Mouse (Mus musculus) heart, adult 2 months (tissue): ENCODE data around the gene Cks1brt. TPM values are rescaled to one million over a fixed set of nuclear protein-coding genes. Genes with fewer than 3 reads are reported as not detected.
"Not testable (repeated sequence)": the region's sequence is repeated elsewhere in the genome, so short reads cannot be mapped to it uniquely, and the experiment has no call there.

Source experiments
- DNase-seq, 2 experiments: peaks; one replicate each; pipeline ENCODE4 v3.0.0; 2021
- H3K27ac ChIP-seq: fragments of 200-600 bp; 2 replicates; pipeline ENCODE4 v1.8.1; 2022
- H3K27me3 ChIP-seq: fragments of 200-500 bp; 2 replicates; pipeline ENCODE4 v1.6.1; 2012; ENCODE audit warnings: mild to moderate bottlenecking, low read length, inconsistent platforms, mixed read lengths; ENCODE audit not compliant: control insufficient read depth, insufficient read depth
- H3K36me3 ChIP-seq: fragments of 200-500 bp; 2 replicates; pipeline ENCODE4 v1.6.1; 2012; ENCODE audit warnings: low read length, inconsistent platforms; ENCODE audit not compliant: control insufficient read depth, insufficient read depth
- H3K4me1 ChIP-seq: fragments of 200-500 bp; 2 replicates; pipeline ENCODE4 v1.6.1; 2011; ENCODE audit warnings: low read length; ENCODE audit not compliant: control insufficient read depth, insufficient read depth
- H3K4me3 ChIP-seq: fragments of 200-600 bp; 2 replicates; pipeline ENCODE4 v1.8.1; 2022
- H3K79me2 ChIP-seq: fragments of 200-500 bp; replicated peaks from 2 replicates; pipeline ENCODE4 v1.6.1; 2012; ENCODE audit warnings: mild to moderate bottlenecking, inconsistent platforms, low read length, moderate library complexity, mixed read lengths; ENCODE audit not compliant: control insufficient read depth, insufficient read depth
- H3K9ac ChIP-seq: fragments of 200-500 bp; 2 replicates; pipeline ENCODE4 v1.6.1; 2012; ENCODE audit warnings: low read depth, mild to moderate bottlenecking, control low read depth, inconsistent platforms, low read length, mixed read lengths
- CTCF ChIP-seq: fragments of 200-600 bp; IDR thresholded peaks from 2 replicates; pipeline ENCODE4 v1.8.1; 2022; ENCODE audit warnings: antibody characterized with exemption, mild to moderate bottlenecking, moderate library complexity
- EP300 ChIP-seq: fragments of 200-500 bp; IDR thresholded peaks from 2 replicates; pipeline ENCODE4 v1.6.1; 2011; ENCODE audit warnings: low read depth, low read length, control low read depth; ENCODE audit not compliant: insufficient read depth
- POLR2A ChIP-seq: fragments of 200-500 bp; IDR thresholded peaks from 2 replicates; pipeline ENCODE4 v1.6.1; 2011; ENCODE audit warnings: mild to moderate bottlenecking, low read depth, low read length, control low read depth; ENCODE audit not compliant: insufficient read depth
- WGBS: fragments of 180-500 bp; shearing (Covaris S2); methylation state at CpG from one replicate; pipeline ENCODE4 v1.1.7; 2018; 5-methylcytosine and 5-hydroxymethylcytosine counted together
- intact Hi-C: fragments of 180-260 bp; cut with DNase I; formaldehyde crosslinking; loops from one replicate; pipeline ENCODE4 v1.15.1; 2025
- polyA plus RNA-seq: library from polyadenylated mRNA; depleted of rRNA; stranded (reverse); fragments of >200 nt; gene quantifications from 2 replicates; pipeline ENCODE4 v1.2.3, GENCODE M21; 2012
- total RNA-seq, 2 experiments: library from RNA; stranded (reverse); gene quantifications; 2 replicates each; pipeline ENCODE4 v1.2.3; 2021

The Cks1brt gene
- total and polyA plus RNA-seq, 3 experiments = not detected

- no peaks in the 10 kb centered on the region for H3K36me3 ChIP-seq
Observed at GRCm38 (mm10) chr8:85122995-85123394, 28.7 kb upstream of the Cks1brt start, which contains the start of gene Zfp791. Gene Zfp791, minus strand, starts transcription at chr8:85123095.

GRCm38 (mm10) chr8:85123691-85124090 is 28.0 kb upstream of the Cks1brt start:
- no peak overlapping the region for H3K27ac ChIP-seq
- H3K79me2 ChIP-seq = no peaks in the 10 kb centered on the region
- DNase-seq = no peak
- no peaks in the 10 kb centered on the region for H3K4me1 ChIP-seq
- H3K27me3 ChIP-seq = no peaks in the 10 kb centered on the region
- 92% methylated on average over 8 of the region's 8 CpGs for WGBS
- H3K4me3 ChIP-seq = no peak overlapping the region
- TF ChIP-seq POLR2A = no peak
- TF ChIP-seq EP300 = no peak
- TF ChIP-seq CTCF = no peak
- no peaks in the 10 kb centered on the region for H3K36me3 ChIP-seq
- intact Hi-C loops = no loop called here
- no peak overlapping the region for H3K9ac ChIP-seq

More at GRCm38 (mm10) chr8:85122995-85123394, 28.7 kb upstream of the Cks1brt start, which contains the start of gene Zfp791:
- Histone ChIP-seq H3K9ac (no peak within 1 kb of the TSS), H3K4me1 (no peaks in the 10 kb centered on the region), H3K4me3 (no peak within 1 kb of the TSS), H3K27ac (no peak within 1 kb of the TSS), H3K27me3 (no peaks in the 10 kb centered on the region), H3K79me2 (no peaks in the 10 kb centered on the region)
- WGBS = 77% methylated on average over 3 of the region's 3 CpGs
- intact Hi-C loops = no loop called here
- DNase-seq = no peak
- TF ChIP-seq CTCF (no peak), EP300 (no peak), POLR2A (no peak)

GRCm38 (mm10) chr8:85132335-85132734 is 19.4 kb upstream of the Cks1brt start:
- Histone ChIP-seq H3K9ac (no peak overlapping the region), H3K4me1 (no peaks in the 10 kb centered on the region), H3K4me3 (no peak overlapping the region), H3K27ac (no peak overlapping the region), H3K27me3 (no peaks in the 10 kb centered on the region), H3K79me2 (no peaks in the 10 kb centered on the region), H3K36me3 (no peaks in the 10 kb centered on the region)
- no peak for DNase-seq
- WGBS = 94% methylated on average over 1 of the region's 1 CpGs
- intact Hi-C loops = no loop called here
- TF ChIP-seq EP300 (no peak), POLR2A (no peak), CTCF (no peak)

- H3K79me2 ChIP-seq, H3K27ac ChIP-seq, DNase-seq, H3K36me3 ChIP-seq, H3K27me3 ChIP-seq, intact Hi-C loops, H3K9ac ChIP-seq, H3K4me1 ChIP-seq, H3K4me3 ChIP-seq: not testable (repeated sequence)
- 89% methylated on average over 2 of the region's 2 CpGs for WGBS
Observed at GRCm38 (mm10) chr8:85135690-85136089, 16.0 kb upstream of the Cks1brt start.

GRCm38 (mm10) chr8:85142516-85142915 is 9.2 kb upstream of the Cks1brt start:
- no peak for TF ChIP-seq CTCF
- no peak for TF ChIP-seq POLR2A
- TF ChIP-seq EP300 = no peak
- H3K27ac ChIP-seq = no peak overlapping the region
- intact Hi-C loops = no loop called here
- no peak overlapping the region for H3K9ac ChIP-seq
- H3K27me3 ChIP-seq = no peaks in the 10 kb centered on the region
- H3K36me3 ChIP-seq = no peaks in the 10 kb centered on the region
- 74% methylated on average over 4 of the region's 4 CpGs for WGBS
- no peak overlapping the region for H3K4me3 ChIP-seq
- DNase-seq = peak in 1 of 2 experiments; percentile 13
- no peaks in the 10 kb centered on the region for H3K4me1 ChIP-seq
- H3K79me2 ChIP-seq = no peaks in the 10 kb centered on the region

- H3K4me1 ChIP-seq = no peaks in the 10 kb centered on the region
- TF ChIP-seq CTCF = peak; percentile 56
- TF ChIP-seq EP300 = no peak
- no peak for TF ChIP-seq POLR2A
- intact Hi-C loops = loop anchor here (2.0 kb wide), 1 partner anchor 94 kb away; no protein-coding TSS in a partner anchor
- no peak overlapping the region for H3K9ac ChIP-seq
- WGBS = 19% methylated on average over 14 of the region's 14 CpGs
- H3K27me3 ChIP-seq = no peaks in the 10 kb centered on the region
- peak; percentile 15 to 31 for DNase-seq
- no peaks in the 10 kb centered on the region for H3K36me3 ChIP-seq
- no peak overlapping the region for H3K27ac ChIP-seq
- H3K79me2 ChIP-seq = no peaks in the 10 kb centered on the region
- H3K4me3 ChIP-seq = no peak overlapping the region
Observed at GRCm38 (mm10) chr8:85171291-85171690, 19.6 kb downstream of the Cks1brt start.

- 84% methylated on average over 7 of the region's 7 CpGs for WGBS
Observed at GRCm38 (mm10) chr8:85175892-85176291, 24.2 kb downstream of the Cks1brt start.

More at GRCm38 (mm10) chr8:85175892-85176291, 24.2 kb downstream of the Cks1brt start:
- Histone ChIP-seq H3K4me3 (no peak overlapping the region), H3K4me1 (no peaks in the 10 kb centered on the region), H3K79me2 (no peaks in the 10 kb centered on the region), H3K27ac (no peak overlapping the region), H3K27me3 (no peaks in the 10 kb centered on the region), H3K9ac (no peak overlapping the region), H3K36me3 (no peaks in the 10 kb centered on the region)
- DNase-seq = no peak
- intact Hi-C loops = no loop called here
- TF ChIP-seq POLR2A (no peak), CTCF (no peak), EP300 (no peak)
